Mouse (Mus musculus) ES-E14 (cell line): ENCODE results near the gene Artn.

Source experiments
- CHD2 ChIP-seq: IDR thresholded peaks from 2 replicates; pipeline ENCODE4 v1.6.1; 2014; ENCODE audit warnings: mild to moderate bottlenecking, low read depth, low read length, inconsistent platforms
- HCFC1 ChIP-seq: IDR thresholded peaks from 2 replicates; pipeline ENCODE4 v1.6.1; 2012; ENCODE audit warnings: low read length, inconsistent platforms, borderline replicate concordance; ENCODE audit not compliant: insufficient read depth
- MAFK ChIP-seq: IDR thresholded peaks from 2 replicates; pipeline ENCODE4 v1.6.1; 2014; ENCODE audit warnings: mild to moderate bottlenecking, low read depth, low read length, inconsistent platforms; ENCODE audit not compliant: insufficient read depth
- ZC3H11A ChIP-seq: IDR thresholded peaks from 2 replicates; pipeline ENCODE4 v1.6.1; 2012; ENCODE audit warnings: low read depth, mild to moderate bottlenecking, inconsistent platforms, low read length, borderline replicate concordance
- ZNF384 ChIP-seq: IDR thresholded peaks from 2 replicates; pipeline ENCODE4 v1.6.1; 2012; ENCODE audit warnings: low read depth, low read length, inconsistent platforms

GRCm38 (mm10) chr4:117889471-117889870 is 40.1 kb downstream of the Artn start:
- no peak for TF ChIP-seq ZC3H11A
- TF ChIP-seq ZNF384, result no peak
- TF ChIP-seq MAFK, result no peak
- TF ChIP-seq CHD2, result no peak
- TF ChIP-seq HCFC1, result no peak
